Mouse (Mus musculus): ENCODE data around the gene Cbx6. TPM values are rescaled to one million over a fixed set of nuclear protein-coding genes. Genes with fewer than 3 reads are reported as not detected.

The Cbx6 gene
- total and polyA plus RNA-seq, 2 experiments = 1.2 to 3.7 TPM

DNA sequence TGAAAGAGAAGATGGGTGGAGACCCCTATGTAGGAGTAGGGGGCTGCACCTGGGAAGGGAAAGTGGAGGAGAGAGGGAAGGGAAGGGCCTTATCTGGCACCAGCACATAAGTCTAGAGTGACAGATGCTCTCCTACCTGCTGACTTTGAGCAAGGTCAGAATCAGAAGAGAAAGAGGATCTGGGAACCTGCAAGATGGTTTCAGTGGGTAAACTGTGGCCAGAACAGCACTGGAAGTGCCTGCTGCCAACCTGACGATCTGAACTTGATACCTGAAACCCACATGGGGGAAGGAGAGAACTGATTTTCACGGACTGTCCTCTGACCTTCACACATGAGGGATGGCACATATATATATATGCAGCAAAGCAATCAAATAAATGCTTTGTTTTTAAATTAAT lies 5.8 kb upstream of the Cbx6 start:
- 48% methylated on average over 2 of the region's 2 CpGs for WGBS
- H3K9ac ChIP-seq (ENCODE audit: low read depth, low read length) = no peak overlapping the region
- no peak for TF ChIP-seq CTCF (IDR thresholded peaks at IDR 0.05; ENCODE audit: low read depth, low read length)
- no peak for TF ChIP-seq POLR2A (IDR thresholded peaks at IDR 0.05; ENCODE audit: extremely low read depth, insufficient read depth, low read length)
- no peaks in the 10 kb centered on the region for H3K79me2 ChIP-seq (ENCODE audit: control insufficient read depth, insufficient read depth, low read length)
- H3K27ac ChIP-seq (replicated peaks; ENCODE audit: insufficient read depth, low read depth, low read length) = no peak overlapping the region
- no peak overlapping the region for H3K4me3 ChIP-seq (ENCODE audit: insufficient read depth, low read depth, low read length)
- DNase-seq (ENCODE audit: extremely low read depth, low read depth, low spot score) = no peak
- no peaks in the 10 kb centered on the region; the same call in 1 of the 2 replicates for H3K27me3 ChIP-seq (ENCODE audit: control insufficient read depth, insufficient read depth, low read length)
- no peaks in the 10 kb centered on the region for H3K36me3 ChIP-seq (ENCODE audit: control insufficient read depth, insufficient read depth, low read length)
- no peaks in the 10 kb centered on the region for H3K4me1 ChIP-seq (ENCODE audit: control insufficient read depth, insufficient read depth, low read length)

DNA sequence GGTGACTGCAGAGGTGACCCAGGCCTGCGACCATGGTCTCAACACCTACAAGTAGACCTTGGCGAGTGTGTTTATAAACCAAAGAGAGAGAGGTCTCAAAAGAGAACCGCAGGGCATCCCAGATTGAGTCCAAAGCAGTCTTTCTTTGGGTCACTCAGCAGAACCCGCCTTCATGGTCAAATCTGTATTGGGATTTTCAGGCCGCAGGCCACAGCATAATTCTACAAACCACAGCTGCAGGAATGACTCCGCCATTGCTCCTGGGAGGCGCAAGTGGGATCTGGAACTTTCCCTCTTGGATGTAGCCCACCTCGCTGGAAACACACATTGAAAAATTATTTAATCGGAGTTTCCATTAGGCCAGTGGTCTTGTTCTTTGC lies 383 bp upstream of the Cbx6 start:
- no peaks in the 10 kb centered on the region for H3K4me1 ChIP-seq (ENCODE audit: control insufficient read depth, insufficient read depth, low read length)
- H3K27me3 ChIP-seq (ENCODE audit: control insufficient read depth, insufficient read depth, low read length) = peaks cover 3% of the 10 kb centered on the region; the same call in 1 of the 2 replicates
- no peak for DNase-seq (ENCODE audit: extremely low read depth, low read depth, low spot score)
- no peaks in the 10 kb centered on the region for H3K79me2 ChIP-seq (ENCODE audit: control insufficient read depth, insufficient read depth, low read length)
- H3K36me3 ChIP-seq (ENCODE audit: control insufficient read depth, insufficient read depth, low read length) = no peaks in the 10 kb centered on the region
- H3K27ac ChIP-seq (replicated peaks; ENCODE audit: insufficient read depth, low read depth, low read length) = no peak overlapping the region
- no peak overlapping the region for H3K9ac ChIP-seq (ENCODE audit: low read depth, low read length)
- TF ChIP-seq CTCF (IDR thresholded peaks at IDR 0.05; ENCODE audit: low read depth, low read length) (no peak), POLR2A (IDR thresholded peaks at IDR 0.05; ENCODE audit: extremely low read depth, insufficient read depth, low read length) (no peak)
- 81% methylated on average over 9 of the region's 9 CpGs for WGBS
- H3K4me3 ChIP-seq (ENCODE audit: insufficient read depth, low read depth, low read length) = no peak overlapping the region

DNA sequence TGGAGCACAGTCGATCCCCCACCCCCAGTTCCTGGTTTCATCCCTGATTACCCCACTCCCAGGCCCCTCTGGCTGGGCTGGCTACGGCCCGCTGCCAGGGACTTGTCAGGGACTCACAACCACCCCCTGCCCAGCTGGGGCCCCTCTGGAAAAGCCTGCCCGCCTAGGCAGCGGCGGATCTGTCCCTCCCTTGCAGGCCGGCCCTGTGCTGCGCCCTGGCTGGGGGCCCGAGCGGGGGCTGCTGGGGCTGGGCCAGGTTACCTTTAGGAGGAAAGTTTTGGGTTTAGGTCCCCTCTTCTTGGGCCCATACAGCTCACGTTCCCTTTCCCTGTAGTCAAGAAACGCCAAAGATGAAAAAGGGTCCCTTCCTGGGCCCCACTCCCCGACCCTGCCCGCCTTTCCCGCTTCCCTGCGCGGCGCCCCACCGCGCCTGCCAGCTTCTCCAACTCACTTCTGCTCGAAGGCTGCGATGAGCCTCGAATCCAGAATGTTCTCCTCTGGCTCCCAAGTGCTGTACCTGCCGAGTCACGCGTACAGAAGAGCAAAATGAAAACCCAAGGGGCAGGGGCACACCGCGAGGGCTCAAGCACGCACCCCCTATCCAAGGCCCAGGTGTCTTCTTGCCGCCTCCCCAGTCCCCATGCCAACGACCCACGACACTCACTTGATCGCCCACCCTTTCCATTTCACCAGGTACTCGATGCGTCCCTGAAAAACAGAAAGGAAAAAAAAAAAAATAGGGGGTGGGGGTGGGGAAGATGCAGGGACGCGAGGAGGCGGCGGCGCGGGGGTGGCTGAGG lies 1.0 kb downstream of the Cbx6 start:
- H3K9ac ChIP-seq (ENCODE audit: low read depth, low read length) = peak overlapping the region; percentile 72
- no peak overlapping the region for H3K27ac ChIP-seq (replicated peaks; ENCODE audit: insufficient read depth, low read depth, low read length)
- no peaks in the 10 kb centered on the region for H3K4me1 ChIP-seq (ENCODE audit: control insufficient read depth, insufficient read depth, low read length)
- no peak for TF ChIP-seq CTCF (IDR thresholded peaks at IDR 0.05; ENCODE audit: low read depth, low read length)
- no peak for TF ChIP-seq POLR2A (IDR thresholded peaks at IDR 0.05; ENCODE audit: extremely low read depth, insufficient read depth, low read length)
- no peak for DNase-seq (ENCODE audit: extremely low read depth, low read depth, low spot score)
- no peaks in the 10 kb centered on the region for H3K79me2 ChIP-seq (ENCODE audit: control insufficient read depth, insufficient read depth, low read length)
- H3K36me3 ChIP-seq (ENCODE audit: control insufficient read depth, insufficient read depth, low read length) = no peaks in the 10 kb centered on the region
- H3K27me3 ChIP-seq (ENCODE audit: control insufficient read depth, insufficient read depth, low read length) = 0 out of 2 replicates have a peak, but pooled peaks cover 3% of the 10 kb centered on the region
- 8% methylated on average over 38 of the region's 41 CpGs for WGBS
- H3K4me3 ChIP-seq (ENCODE audit: insufficient read depth, low read depth, low read length) = peak overlapping the region; percentile 73

DNA sequence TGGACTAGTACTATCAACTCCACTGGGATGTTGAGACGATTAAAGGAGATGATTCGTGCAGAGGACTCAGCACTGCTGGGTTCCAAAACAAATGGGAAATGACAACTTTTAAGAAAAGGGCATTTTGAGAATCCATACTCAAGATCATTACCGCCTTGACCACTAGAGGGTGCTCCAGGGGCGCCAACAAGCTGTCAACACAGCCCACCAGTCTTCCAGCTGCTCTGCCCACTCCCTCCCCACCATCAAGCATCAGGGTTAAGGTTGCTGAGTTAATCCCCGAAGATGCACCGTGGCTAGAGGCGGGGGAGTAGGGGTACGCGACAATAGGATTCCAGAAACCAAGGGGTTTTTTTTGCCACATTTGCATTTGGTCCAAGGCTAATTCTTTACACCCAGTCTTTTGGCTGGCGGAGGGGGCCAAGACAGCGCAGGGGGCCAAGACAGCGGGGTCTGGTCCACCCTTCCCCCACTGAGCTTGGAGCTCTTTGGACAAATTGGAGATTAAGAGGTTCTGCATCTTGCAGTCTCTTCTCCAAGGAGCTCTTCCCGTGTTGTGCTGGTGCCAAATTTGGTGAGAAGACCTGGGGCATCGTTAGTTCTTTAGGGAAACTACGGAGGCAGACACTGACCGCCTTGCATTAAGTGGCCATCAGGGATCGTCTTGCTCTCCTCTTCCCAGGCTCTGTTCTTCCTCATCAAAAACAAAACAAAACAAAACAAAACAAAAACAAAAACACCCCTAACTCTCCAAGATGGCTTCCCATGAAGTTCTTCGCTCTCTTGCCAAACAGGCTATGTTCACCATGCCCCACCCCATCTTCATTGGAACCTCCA lies 2.2 kb downstream of the Cbx6 start:
- WGBS = 45% methylated on average over 18 of the region's 18 CpGs
- H3K79me2 ChIP-seq (ENCODE audit: control insufficient read depth, insufficient read depth, low read length) = no peaks in the 10 kb centered on the region
- H3K9ac ChIP-seq (ENCODE audit: low read depth, low read length) = no peak overlapping the region
- H3K4me1 ChIP-seq (ENCODE audit: control insufficient read depth, insufficient read depth, low read length) = no peaks in the 10 kb centered on the region
- H3K4me3 ChIP-seq (ENCODE audit: insufficient read depth, low read depth, low read length) = no peak overlapping the region
- H3K27me3 ChIP-seq (ENCODE audit: control insufficient read depth, insufficient read depth, low read length) = 0 out of 2 replicates have a peak, but pooled peaks cover 3% of the 10 kb centered on the region
- no peak overlapping the region for H3K27ac ChIP-seq (replicated peaks; ENCODE audit: insufficient read depth, low read depth, low read length)
- TF ChIP-seq POLR2A (IDR thresholded peaks at IDR 0.05; ENCODE audit: extremely low read depth, insufficient read depth, low read length) = no peak
- TF ChIP-seq CTCF (IDR thresholded peaks at IDR 0.05; ENCODE audit: low read depth, low read length) = peak; percentile 82
- H3K36me3 ChIP-seq (ENCODE audit: control insufficient read depth, insufficient read depth, low read length) = no peaks in the 10 kb centered on the region
- DNase-seq (ENCODE audit: extremely low read depth, low read depth, low spot score) = peak; percentile 8

DNA sequence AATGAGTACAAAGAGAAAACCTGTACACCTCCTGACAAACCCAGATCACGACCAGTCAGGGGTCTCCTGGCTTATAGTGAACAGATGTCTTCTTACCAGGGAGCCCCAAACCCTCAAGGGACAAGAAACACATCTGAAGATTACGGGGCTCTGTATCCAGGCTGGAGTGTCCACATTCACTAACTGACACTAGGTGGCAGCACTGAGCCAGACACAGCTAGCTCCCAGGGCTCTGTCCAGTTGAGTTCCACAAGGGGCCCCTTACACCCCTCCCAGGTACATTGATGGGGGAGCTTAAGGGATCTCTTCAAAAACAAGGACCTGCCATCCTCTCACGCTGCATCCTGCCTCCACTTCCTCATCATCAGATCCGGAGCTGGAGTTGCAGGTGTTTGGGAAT lies 4.1 kb downstream of the Cbx6 start:
- H3K27me3 ChIP-seq (ENCODE audit: control insufficient read depth, insufficient read depth, low read length) = 0 out of 2 replicates have a peak, but pooled peaks cover 3% of the 10 kb centered on the region
- no peaks in the 10 kb centered on the region for H3K4me1 ChIP-seq (ENCODE audit: control insufficient read depth, insufficient read depth, low read length)
- WGBS = 15% methylated on average over 4 of the region's 4 CpGs
- peak; percentile 88 for TF ChIP-seq CTCF (IDR thresholded peaks at IDR 0.05; ENCODE audit: low read depth, low read length)
- TF ChIP-seq POLR2A (IDR thresholded peaks at IDR 0.05; ENCODE audit: extremely low read depth, insufficient read depth, low read length) = no peak
- H3K79me2 ChIP-seq (ENCODE audit: control insufficient read depth, insufficient read depth, low read length) = no peaks in the 10 kb centered on the region
- no peak overlapping the region for H3K4me3 ChIP-seq (ENCODE audit: insufficient read depth, low read depth, low read length)
- H3K9ac ChIP-seq (ENCODE audit: low read depth, low read length) = no peak overlapping the region
- no peaks in the 10 kb centered on the region for H3K36me3 ChIP-seq (ENCODE audit: control insufficient read depth, insufficient read depth, low read length)
- no peak overlapping the region for H3K27ac ChIP-seq (replicated peaks; ENCODE audit: insufficient read depth, low read depth, low read length)
- DNase-seq (ENCODE audit: extremely low read depth, low read depth, low spot score) = peak; percentile 33
